Mouse (Mus musculus) liver, adult 2 months (tissue): ENCODE data around the gene Dcaf8.

Experiments used
- CTCF ChIP-seq: fragments of 200-500 bp; IDR thresholded peaks from 2 replicates; pipeline ENCODE4 v1.5.1; 2011; ENCODE audit warnings: low read depth, low read length, control low read depth
- POLR2A ChIP-seq: fragments of 200-500 bp; IDR thresholded peaks from 2 replicates; pipeline ENCODE4 v1.6.1; 2011; ENCODE audit warnings: low read length, control low read depth; ENCODE audit not compliant: insufficient read depth; ENCODE audit errors: extremely low read depth

GRCm38 (mm10) chr1:172143570-172143969 lies 4.3 kb upstream of the Dcaf8 start:
- TF ChIP-seq POLR2A (no peak), CTCF (peak; percentile 48)
